Mouse (Mus musculus): ENCODE results near the gene Prss57. TPM values are rescaled to one million over a fixed set of nuclear protein-coding genes. Genes with fewer than 3 reads are reported as not detected.

Gene Prss57
- polyA plus RNA-seq, 1 experiment, result not detected

DNA sequence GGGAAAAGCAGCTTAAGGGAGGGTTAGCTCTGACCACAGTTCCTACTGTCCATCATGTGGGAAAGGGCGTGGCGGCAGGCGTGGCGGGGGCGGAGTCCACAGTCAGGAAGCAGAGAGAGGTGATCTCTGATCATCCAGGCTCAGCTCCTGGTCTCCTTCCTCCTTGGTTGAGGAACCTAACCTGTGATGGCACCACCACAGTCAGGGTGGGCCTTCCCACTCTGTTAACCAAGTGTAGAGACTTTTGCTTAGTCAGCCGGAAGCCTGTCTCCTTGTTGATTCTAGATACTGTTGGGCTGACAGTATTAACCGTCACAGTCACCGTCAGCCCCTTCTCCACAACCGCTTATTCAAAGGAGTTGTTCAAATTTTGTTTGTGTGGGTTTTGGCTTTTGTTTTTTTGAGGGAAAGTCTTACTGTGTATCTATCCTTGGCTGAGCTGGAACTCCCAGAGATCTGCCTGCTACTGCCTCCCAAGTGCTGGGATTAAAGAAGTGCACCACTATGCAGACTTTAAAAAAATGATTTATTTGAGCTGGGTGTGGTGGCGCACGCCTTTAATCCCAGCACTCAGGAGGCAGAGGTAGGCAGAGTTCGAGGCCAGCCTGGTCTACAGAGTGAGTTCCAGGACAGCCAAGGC lies 7.6 kb upstream of the Prss57 start:
- Histone ChIP-seq H3K27ac (replicated peaks; ENCODE audit: low read depth, low read length) (0 out of 2 replicates have a peak overlapping the region, but pooled peaks have one; percentile 14), H3K4me1 (ENCODE audit: control insufficient read depth, insufficient read depth, insufficient read length, low read length) (peaks cover 19% of the 10 kb centered on the region), H3K4me3 (ENCODE audit: insufficient read depth, low read depth, low read length) (no peak overlapping the region)

DNA sequence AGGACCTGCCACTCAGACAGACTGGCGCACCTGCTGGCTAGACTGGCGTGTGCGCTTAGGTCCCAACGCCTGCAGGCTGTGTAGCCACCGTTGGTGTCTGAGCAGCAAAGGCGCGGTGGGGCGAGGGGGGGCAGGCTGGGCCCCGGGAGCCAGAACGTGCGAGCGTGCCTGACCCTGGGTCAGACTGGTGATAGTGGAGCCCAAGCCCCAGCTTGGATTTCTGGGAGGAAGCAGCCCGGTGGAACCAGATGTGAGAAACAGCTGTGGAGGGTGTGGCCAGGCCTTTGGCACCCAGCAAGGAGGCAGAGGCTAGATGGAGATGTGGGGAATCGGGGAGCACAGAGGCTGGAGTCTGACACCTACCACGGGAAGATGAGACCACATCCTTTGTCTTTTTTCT lies 6.6 kb upstream of the Prss57 start:
- H3K27ac ChIP-seq (replicated peaks; ENCODE audit: low read depth, low read length), result peak overlapping the region; percentile 10
- peaks cover 14% of the 10 kb centered on the region for H3K4me1 ChIP-seq (ENCODE audit: control insufficient read depth, insufficient read depth, insufficient read length, low read length)
- no peak overlapping the region for H3K4me3 ChIP-seq (ENCODE audit: insufficient read depth, low read depth, low read length)

DNA sequence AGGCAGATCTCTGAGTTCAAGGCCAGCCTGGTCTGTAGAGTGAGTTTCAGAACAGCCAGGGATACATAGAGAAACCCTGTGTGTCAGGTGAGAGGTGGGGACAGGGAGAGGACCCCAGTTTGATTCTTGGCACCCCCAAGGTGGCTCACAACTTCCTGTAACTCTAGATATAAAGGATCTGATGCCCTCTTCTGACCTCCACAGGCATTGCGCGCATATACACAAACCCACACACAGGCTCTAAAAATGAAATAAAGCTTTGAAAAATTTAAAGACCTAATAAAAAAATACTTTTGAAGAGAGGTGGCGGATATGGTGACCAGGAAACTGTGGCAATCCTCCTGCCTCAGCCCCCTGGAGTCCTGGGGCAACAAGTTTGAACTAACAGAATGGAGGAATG lies 5.1 kb upstream of the Prss57 start:
- Histone ChIP-seq H3K27ac (replicated peaks; ENCODE audit: low read depth, low read length) (no peak overlapping the region; the same call in 1 of the 2 replicates), H3K4me1 (ENCODE audit: control insufficient read depth, insufficient read depth, insufficient read length, low read length) (peaks cover 11% of the 10 kb centered on the region), H3K4me3 (ENCODE audit: insufficient read depth, low read depth, low read length) (no peak overlapping the region)

DNA sequence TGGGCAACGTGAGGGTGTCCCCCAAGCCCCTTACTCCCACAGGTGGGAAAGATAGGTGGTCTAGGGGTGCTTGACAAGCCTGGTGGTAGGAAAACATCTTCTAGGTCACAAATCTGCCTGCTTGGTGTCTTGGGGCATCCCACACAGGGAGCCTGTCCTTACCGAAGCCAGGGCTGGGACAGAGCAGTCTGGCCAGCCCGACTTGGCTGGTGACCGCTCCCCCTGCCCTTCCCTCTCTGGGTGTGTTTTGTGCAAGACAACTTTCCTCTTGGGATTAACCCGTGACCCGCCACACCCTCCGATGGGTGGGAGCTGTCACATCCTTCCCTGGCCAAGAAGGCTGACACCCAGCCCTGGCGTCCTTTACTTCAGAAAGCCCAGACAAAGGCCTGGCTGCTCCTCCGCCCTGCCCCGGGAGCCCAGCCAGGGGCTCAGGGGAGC lies 3.8 kb upstream of the Prss57 start:
- Histone ChIP-seq H3K4me1 (ENCODE audit: control insufficient read depth, insufficient read depth, insufficient read length, low read length) (peaks cover 11% of the 10 kb centered on the region), H3K4me3 (ENCODE audit: insufficient read depth, low read depth, low read length) (peak overlapping the region; percentile 85), H3K27ac (replicated peaks; ENCODE audit: low read depth, low read length) (peak overlapping the region; percentile 94)

DNA sequence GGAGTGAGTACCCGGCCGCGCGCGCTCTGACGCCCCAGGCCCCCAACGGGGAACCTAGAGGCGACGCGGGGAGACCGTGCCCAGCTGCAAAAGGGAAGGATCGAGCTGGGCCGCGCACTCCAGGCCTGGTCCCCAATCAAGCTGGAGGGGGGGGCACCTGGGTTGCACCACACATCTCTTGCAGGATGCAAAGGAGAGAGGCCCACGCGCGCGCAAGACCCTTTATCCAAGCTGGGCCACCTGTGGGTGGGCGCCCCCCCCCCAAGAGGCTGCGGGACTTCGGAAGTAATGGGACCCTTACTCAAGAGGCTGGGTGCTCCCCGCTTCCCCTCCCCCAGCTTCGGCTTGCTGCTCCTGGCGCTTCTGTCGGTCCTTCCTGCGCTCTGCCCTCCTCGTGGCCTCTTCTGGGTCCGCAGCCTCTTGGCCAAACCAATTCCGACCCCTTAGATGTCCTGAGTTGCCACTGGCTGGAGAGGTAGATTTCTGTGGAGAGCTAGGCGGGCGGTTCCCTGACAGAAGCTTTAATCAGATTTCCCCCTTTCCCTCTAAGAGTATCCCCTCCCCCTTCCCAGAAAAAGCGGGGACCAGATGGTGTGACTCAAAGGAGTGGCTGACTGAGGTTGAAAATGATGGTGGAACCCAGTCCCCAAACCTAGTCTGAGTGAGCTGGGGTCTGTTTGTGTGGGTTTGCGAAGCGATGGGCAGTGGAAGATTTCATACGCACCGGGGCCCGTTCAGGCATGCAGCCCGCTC lies 3.2 kb upstream of the Prss57 start:
- H3K27ac ChIP-seq (replicated peaks; ENCODE audit: low read depth, low read length), result peak overlapping the region; percentile 94
- peaks cover 11% of the 10 kb centered on the region for H3K4me1 ChIP-seq (ENCODE audit: control insufficient read depth, insufficient read depth, insufficient read length, low read length)
- peak overlapping the region; percentile 85 for H3K4me3 ChIP-seq (ENCODE audit: insufficient read depth, low read depth, low read length)

DNA sequence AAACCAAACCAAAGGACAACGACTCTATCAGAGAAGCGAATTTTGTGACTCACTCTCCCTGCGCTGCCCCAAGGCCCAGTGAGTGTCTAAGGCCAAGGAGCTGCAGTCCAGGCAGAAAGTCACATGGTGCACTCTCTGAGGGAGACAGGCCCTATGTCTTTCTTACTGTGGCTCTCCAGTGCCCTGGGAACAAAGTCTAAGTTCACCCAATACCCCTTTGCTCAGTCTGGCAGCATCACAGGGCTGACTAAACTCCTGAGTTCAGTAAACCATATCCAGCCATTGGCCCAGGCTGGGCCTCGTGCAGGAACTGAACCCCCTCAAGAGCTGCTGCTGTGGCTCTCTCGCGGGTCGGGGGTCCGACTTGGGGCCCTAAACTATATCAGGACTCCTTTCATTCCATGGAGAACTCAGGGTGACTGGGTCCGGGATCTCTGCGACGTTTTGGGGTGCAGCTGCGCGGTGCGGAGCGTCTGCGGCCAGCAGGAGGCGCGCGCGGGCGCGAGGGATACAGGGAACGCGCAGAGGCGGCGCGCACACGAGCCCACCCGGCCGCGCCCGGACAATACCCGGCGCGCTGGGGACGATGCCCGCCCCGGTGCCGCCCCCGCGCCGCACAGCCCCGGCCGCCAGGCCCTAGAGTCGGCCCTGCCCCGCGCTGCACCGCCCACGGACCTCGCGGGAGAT lies 2.4 kb upstream of the Prss57 start, which contains the start of gene Palm:
TSS of gene Palm (plus strand) at position 522 of the 687 bp plus-strand sequence.
- H3K27ac ChIP-seq (replicated peaks; ENCODE audit: low read depth, low read length), result peak within 1 kb of the TSS; percentile 94
- peaks cover 10% of the 10 kb centered on the region for H3K4me1 ChIP-seq (ENCODE audit: control insufficient read depth, insufficient read depth, insufficient read length, low read length)
- peak within 1 kb of the TSS; percentile 85 for H3K4me3 ChIP-seq (ENCODE audit: insufficient read depth, low read depth, low read length)

DNA sequence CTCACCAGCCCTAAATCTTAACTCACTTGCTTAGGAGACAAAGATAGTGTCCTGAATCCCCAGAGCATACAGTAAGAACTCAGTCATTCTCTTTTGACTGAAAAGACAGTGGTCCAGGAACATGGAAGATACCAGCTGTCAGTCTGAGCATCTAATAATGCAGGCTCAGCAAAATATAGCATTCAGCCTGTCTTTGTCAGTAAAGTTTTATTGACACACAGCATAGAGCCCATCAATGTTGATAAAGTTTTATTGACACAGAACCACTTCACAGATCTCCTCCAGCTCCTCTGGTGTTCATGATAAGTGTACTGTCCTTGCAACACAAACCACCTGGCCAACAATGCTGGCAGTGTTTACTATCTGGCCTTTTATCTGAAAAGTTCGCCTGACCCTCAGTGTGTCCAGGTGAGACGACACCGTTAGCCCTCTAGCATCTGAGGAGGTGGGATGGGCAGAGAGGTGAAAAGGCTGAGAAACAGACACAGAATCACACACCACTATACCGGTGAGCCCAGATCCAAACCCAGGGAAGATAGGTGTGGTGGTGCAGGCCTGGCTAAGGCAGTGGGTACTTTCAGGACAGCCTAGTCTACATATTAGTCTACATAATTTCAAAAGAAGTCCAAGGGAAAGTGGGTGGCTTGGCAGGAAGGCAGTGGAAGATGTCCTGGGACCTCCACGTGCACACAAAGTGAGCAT lies 1.7 kb upstream of the Prss57 start:
- Histone ChIP-seq H3K4me3 (ENCODE audit: insufficient read depth, low read depth, low read length) (no peak overlapping the region), H3K27ac (replicated peaks; ENCODE audit: low read depth, low read length) (no peak overlapping the region; the same call in 1 of the 2 replicates), H3K4me1 (ENCODE audit: control insufficient read depth, insufficient read depth, insufficient read length, low read length) (peaks cover 9% of the 10 kb centered on the region; the same call in 1 of the 2 replicates)

DNA sequence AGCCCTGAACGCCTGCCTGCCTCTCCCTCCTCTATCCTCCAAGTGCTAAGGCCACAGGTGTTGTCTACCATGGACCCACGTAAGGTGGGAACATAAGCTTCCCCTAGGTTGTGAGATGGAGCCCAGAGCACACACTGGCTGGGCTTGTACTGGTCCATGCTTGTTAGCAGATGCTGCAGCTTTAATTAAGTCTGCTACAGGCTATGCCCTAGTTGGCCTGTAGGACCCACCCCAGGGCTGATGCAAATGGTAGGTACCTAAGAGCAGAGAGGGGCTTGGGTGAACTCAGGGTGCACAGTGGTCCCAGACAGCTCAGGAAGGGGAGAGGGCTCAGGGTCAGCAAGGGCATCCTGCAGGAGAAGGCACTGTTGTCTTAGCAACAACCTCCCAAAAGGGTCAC lies 1.2 kb downstream of the Prss57 start:
- Histone ChIP-seq H3K4me3 (ENCODE audit: insufficient read depth, low read depth, low read length) (no peak overlapping the region), H3K27ac (replicated peaks; ENCODE audit: low read depth, low read length) (no peak overlapping the region), H3K4me1 (ENCODE audit: control insufficient read depth, insufficient read depth, insufficient read length, low read length) (no peaks in the 10 kb centered on the region)

DNA sequence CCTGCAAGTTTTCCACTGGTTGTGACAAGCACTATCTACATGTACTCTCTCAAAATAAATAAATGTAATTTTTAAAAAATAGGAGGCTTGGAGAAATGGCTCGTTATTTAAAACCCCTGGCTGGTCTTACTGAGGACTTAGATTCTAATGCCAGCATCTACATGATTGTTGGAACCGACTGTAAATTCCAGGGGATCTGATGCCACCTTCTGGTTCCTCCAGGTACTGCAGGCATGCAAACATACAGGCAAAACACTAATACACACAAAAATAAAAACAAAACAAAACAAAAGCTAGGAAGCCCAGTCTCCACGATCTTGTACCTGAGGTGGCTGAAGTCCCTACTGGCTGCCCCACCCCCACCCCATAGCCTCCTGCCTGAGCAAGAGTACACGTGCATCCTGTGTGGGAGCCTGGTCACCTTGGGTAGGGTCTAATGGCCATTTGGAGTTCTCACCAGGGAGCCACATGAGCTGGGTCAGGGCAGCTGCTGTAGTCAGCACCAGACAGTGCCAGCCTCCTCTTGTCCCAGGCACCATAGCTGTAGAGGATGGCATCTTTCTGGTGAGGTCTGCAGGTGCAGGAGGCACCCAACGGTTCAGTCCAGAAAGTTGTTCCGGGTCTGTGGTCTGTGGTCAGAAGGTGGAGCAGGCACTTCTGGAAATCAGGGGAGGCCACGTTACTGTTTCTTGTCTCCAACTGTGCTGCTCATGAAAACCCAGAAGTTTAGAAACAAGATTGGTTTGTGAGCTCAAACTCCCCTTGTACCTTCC lies 2.2 kb downstream of the Prss57 start:
- no peak overlapping the region for H3K4me3 ChIP-seq (ENCODE audit: insufficient read depth, low read depth, low read length)
- H3K27ac ChIP-seq (replicated peaks; ENCODE audit: low read depth, low read length), result no peak overlapping the region

DNA sequence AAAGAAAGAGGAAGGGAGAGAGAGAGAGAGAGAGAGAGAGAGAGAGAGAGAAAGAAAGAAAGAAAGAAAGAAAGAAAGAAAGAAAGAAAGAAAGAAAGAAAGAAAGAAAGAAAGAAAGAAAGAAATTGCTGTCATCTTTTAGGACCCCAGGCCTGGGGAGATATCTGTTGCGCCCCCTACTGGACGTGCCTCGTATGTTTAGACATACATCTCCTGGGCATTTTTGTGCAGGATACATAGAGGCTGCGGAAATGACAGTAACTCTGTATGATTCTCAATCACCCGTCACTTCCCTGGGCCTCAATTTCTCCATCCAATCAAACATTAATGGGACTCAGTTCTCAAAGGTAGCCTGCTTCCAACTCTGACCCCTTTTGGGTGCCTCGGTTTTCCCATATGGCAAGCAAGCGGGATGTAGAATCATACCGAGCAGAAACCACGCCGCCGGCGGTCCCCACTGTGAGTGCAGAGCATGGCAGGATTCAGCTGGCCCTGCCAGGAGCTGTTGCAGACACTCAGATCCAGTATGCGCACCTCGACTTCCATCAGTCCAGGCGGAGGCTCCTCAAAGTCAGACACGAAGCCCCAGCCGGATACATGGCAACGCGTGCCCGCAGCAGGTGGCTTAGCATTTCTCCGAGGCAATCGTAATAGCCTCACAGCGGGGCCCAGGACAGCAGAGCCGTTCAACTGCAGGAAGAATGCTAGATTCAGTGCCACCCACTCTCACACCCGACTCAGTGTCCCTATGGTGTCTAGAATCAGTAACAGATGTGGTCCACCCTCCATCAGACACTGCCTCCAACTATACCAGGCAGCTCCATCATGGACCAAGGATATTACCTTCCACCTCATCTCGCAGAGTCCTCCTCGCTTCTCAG lies 6.6 kb downstream of the Prss57 start:
- Histone ChIP-seq H3K4me1 (ENCODE audit: control insufficient read depth, insufficient read depth, insufficient read length, low read length) (peaks cover 2% of the 10 kb centered on the region; the same call in 1 of the 2 replicates), H3K4me3 (ENCODE audit: insufficient read depth, low read depth, low read length) (no peak overlapping the region), H3K27ac (replicated peaks; ENCODE audit: low read depth, low read length) (no peak overlapping the region)

More for the DNA sequence above, 2.2 kb downstream of the Prss57 start:
- H3K4me1 ChIP-seq (ENCODE audit: control insufficient read depth, insufficient read depth, insufficient read length, low read length), result no peaks in the 10 kb centered on the region

DNA sequence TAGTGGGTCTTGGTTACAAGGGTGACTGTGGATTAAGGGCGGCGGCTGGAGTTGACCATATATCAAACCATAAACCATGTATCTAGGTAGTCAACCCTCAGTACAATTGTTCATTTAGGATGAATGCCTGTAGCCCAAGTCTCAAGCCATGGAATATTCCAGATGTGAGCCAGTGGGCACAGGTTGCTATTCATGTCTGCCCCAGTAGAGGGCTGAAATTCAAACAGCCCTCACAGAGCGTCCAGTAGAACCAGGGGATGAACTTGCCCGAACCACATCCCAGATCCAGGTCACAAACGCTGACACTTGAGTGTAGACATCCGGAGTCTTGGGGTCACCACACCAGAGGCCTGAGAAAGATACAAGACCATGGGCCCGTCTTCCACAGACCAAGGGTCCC lies 7.7 kb downstream of the Prss57 start:
- no peak overlapping the region for H3K27ac ChIP-seq (replicated peaks; ENCODE audit: low read depth, low read length)
- no peak overlapping the region for H3K4me3 ChIP-seq (ENCODE audit: insufficient read depth, low read depth, low read length)
- peaks cover 2% of the 10 kb centered on the region; the same call in 1 of the 2 replicates for H3K4me1 ChIP-seq (ENCODE audit: control insufficient read depth, insufficient read depth, insufficient read length, low read length)

DNA sequence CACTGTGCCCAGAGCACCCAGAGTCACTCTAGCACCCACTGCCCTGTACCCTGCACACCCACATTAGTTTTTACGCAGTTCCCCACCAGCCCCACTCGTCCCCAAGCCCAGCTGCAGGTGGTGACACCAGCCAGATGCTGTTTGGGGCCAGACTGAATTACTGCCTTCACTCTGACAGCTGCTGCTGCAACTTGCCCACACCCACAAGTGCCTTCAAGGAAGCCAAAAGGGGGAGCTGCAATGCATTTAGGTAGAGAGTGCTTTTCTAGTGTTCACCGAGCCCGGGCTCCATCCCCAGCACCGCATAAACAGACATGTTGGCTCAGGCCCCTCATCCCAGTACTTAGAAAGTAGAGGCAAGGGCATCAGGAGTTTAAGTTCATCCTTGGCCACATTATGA lies 8.8 kb downstream of the Prss57 start:
- no peak overlapping the region for H3K27ac ChIP-seq (replicated peaks; ENCODE audit: low read depth, low read length)
- H3K4me1 ChIP-seq (ENCODE audit: control insufficient read depth, insufficient read depth, insufficient read length, low read length), result peaks cover 2% of the 10 kb centered on the region; the same call in 1 of the 2 replicates
- H3K4me3 ChIP-seq (ENCODE audit: insufficient read depth, low read depth, low read length), result no peak overlapping the region

DNA sequence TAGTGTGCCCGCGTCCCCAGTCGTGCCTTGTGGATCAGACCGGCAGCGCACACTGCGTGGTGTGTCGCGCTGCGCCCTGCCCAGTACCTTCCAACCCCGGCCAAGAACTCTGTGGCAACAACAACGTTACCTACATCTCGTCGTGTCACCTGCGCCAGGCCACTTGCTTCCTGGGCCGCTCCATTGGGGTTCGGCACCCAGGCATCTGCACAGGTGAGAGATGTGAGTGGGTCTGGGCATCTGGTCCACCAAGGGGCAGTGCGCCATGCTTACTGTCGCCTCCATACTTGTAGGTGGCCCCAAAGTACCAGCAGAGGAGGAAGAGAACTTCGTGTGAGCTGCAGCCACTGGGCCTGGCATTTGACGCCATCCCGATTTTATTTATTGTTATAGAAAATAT lies 9.6 kb downstream of the Prss57 start:
- H3K27ac ChIP-seq (replicated peaks; ENCODE audit: low read depth, low read length), result no peak overlapping the region
- no peak overlapping the region for H3K4me3 ChIP-seq (ENCODE audit: insufficient read depth, low read depth, low read length)
- H3K4me1 ChIP-seq (ENCODE audit: control insufficient read depth, insufficient read depth, insufficient read length, low read length), result peaks cover 2% of the 10 kb centered on the region; the same call in 1 of the 2 replicates
